Mouse (Mus musculus) spleen, postnatal 4 days (tissue): ENCODE results near the gene Hk3.

ENCODE experiments used
- DNase-seq, 2 experiments: peaks; one replicate each; pipeline ENCODE4 v3.0.0; 2022; ENCODE audit warnings: low spot score in 2 of 2

Gene Hk3

DNA sequence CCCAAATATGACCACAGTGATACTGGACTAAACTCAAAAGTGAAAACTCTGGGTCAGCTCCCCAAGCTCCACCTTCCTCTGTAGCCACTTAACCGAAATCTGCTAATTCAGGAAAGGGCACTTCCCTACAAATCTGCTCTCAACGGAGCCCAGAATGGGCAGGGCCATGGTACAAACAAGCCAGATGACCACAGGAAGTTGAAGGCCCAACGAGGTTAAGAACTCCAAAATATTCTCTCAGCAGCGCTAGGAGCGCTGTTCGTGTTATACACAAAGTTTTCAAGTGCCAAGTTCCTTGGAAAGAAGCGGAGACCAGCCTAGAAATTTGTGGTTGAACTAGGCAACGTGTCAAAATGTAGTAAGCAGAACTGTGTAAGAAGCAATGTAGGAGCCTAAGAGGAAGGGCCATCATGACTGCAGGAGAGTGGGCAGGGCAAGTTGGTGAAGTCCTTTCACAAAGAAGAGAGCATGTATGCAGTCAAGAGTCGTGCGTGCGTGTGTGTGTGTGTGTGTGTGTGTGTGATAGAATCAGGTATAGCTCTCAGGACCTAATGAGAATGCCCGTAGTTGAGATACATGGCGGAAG, at the start of gene Hk3:
Hk3 (minus strand) TSS at position 192 of the 586 bp plus-strand sequence.
- DNase-seq, result no peak

DNA sequence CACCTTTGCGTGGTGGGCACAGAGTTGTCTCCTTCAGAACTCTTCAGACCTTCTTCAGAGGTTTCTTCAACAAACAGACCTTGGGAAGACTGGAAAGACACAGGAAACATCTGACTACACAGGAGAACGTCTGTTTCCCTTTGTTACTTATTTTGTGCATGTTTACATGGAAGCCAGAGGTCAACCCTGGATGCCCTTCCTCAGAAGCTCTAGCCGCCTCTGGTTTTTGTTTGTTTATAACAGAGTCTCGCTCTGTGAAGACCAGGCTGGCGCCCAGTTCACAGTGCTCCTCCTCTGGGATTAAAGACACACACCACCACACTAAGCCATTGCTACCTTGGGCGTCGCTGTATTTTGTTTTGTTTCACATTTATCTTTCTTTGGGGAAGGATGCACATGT, 48.5 kb upstream of the Hk3 start:
- no peak for DNase-seq

DNA sequence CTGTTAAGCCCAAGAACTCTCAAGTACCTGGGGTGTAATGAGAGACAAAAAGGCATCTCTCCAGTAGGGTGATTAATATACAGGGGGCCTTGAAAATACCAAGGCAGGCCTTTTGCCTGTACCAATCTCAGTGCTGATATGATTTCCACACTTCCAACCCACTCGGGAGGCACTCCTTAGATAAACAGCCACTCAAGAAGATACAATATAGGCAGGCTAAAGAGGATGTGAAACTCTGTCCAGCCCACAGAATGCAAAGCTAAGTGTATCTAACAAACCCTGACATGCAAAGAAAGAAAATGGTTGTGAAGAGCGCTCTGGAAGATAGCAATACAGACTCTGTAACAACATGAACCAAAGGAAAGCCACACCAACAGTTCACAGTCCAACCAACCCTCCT, 42.1 kb upstream of the Hk3 start:
- no peak for DNase-seq

DNA sequence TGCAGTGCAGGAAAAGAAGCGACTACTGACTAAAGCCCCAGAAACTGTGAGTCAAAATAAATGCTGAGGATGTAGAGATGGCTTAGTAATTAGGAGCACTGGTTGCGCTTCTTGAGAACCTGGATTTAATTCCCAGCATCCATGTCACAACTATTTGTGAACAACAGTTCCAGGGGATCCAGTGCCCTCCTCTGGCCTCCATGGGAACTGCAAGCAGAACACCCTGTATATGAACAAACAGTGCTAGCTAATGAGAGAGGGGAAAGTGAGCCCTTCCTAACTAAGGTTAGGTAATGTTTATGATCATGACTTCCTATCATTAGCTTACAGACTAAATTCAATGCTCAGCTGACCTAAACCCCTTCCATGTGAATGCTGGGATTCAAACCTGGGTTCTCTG, 36.9 kb upstream of the Hk3 start:
- DNase-seq, result peak in 1 of 2 experiments; percentile 65

DNA sequence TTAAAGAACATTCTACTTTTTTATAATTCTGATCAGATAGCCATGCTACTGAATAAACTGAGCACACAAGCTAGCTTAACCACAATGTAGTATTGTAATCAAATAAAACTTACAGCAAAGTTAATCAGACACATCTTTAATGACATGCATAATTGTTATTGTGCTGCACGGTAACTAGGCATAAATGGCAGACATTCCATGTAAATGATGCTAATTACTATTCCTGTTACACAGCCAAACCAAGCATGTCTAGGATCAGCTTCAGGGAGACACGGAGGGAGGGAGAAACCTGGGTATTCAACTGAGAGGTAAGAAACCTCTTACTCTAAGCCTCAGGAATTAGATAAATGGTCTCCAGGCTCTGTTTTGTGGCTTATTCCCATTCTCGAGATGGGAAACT, 26.5 kb upstream of the Hk3 start:
- no peak for DNase-seq

DNA sequence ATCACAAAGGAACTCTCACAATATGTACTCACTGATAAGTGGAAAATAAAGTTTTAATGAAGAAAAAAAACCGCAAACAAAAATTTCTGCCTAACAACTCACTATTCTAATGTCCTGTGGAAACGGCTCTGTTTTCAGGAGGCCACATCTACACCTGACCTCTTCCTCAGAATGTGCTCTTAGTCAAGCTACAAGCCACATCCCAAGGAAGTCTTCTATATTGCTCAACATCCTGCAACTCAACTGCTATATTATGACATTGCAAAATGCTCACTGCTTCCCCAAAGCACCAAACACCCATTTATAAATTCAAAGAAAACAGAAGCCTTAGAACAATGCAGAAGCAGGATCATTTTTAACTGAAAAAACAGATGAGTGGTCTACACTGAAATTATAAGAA, 18.8 kb upstream of the Hk3 start:
- no peak for DNase-seq

DNA sequence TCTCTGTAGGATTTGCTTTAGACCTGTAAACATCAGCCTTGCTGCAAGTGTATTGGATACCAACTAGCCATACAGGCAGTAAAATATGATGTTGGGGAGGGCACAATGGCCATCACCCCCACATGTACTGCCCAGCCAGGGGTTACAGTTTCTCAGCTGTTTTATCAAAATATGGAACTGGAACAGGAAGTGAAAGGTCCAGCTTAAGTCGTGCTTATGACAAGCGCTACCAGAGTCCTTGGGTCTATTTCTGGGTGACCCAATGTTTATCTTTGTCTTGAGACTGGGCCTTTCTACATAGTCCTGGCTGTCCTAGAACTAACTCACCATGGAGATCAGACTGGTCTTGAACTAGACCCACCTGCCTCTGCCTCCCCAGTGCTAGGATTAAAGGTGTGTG, 3.0 kb upstream of the Hk3 start:
- no peak for DNase-seq

DNA sequence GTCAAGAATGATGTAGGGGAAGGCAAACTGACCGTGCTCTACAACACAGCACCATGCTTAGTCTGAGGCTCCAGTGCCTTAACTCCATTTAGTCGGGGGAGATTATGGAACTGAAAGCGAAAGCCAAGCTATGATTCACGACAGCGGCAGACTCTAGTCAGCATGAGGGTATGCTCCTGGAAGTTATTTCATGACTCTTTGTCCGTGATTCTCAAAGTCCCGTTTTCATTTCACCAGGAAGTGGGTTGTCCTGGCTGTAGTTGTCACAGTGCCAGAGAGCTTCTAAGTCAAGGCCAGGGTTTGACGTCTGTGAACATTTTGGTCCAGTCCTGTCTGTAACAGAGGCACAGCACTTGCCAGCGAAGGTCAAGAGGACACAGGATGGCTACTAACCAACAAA, 1.5 kb upstream of the Hk3 start:
- no peak for DNase-seq

DNA sequence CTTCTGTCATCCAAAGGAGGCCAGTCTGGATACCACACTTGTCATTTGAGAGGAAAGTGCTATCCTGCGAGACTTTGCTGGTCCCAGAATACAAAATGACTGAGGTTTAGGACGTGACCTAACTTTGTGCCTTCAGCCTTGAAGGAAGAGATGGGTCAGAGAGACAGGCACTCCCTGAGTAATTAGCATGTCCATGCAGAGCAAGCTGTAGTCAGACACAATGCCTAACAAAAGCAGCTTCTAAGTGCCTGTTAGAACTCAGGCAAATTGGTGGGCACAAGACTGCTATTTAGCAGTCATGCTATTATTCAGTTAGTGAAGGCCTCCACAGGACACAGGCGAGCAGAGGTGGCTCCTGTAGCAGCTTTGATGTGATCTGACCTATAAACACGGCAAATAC, 1.1 kb upstream of the Hk3 start:
- DNase-seq, result no peak

DNA sequence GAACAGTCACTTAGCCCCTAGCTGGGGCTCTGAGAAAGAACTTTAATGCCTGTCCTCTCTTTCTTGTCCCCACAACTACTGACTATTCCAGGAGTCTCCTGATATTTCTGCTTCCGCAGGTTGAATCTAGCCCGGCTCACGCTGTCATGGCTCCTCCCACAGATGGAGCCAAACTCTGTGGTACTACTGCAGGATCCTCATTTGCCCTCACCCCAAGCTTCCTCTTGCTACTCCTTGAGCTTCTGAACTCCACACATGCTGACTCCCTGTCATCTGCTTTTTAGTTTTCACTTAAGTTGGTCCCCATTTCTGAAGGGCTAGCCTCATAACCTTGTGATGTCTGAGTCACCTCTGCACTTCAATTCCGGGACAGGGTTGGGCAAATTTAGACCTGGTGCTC, 1.1 kb downstream of the Hk3 start:
- DNase-seq, result no peak

DNA sequence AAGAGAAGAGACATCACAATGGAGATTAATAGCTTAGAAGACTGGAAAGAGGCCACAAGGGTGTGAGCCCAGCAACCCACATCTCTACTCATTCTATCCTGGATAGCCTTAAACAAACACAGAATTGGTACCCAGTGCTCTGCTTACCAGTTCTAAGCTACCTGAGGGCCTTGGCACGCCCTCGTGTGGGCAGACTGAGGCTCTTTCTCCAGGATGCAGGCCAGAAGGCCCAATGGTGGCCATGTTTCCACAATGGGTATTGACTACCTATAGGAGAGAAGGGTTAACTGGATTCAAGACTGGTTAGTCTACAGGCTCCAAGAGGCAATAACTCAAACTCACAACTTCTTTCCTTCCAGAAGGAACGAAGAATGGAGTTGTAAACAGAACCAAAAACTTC, 2.0 kb downstream of the Hk3 start:
- DNase-seq, result no peak

DNA sequence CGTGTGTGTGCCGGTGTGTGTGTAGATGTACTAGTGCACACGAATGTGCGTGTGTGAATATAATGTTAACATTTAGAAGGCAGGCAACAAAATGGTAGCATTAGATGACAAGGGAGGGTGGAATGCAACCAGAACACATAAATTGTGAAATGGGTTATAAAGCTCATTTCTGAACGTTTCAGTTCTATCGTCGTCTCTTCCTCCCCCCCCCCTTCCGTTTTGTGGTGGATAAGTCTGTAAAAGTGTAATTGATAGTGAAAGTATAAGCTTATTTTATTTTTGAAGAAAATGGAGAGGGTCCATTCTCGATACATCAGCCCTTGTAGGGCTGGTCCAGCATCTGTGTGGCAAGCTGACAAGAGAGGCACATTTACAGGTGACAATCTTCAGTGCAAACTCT, 2.5 kb downstream of the Hk3 start:
- no peak for DNase-seq

DNA sequence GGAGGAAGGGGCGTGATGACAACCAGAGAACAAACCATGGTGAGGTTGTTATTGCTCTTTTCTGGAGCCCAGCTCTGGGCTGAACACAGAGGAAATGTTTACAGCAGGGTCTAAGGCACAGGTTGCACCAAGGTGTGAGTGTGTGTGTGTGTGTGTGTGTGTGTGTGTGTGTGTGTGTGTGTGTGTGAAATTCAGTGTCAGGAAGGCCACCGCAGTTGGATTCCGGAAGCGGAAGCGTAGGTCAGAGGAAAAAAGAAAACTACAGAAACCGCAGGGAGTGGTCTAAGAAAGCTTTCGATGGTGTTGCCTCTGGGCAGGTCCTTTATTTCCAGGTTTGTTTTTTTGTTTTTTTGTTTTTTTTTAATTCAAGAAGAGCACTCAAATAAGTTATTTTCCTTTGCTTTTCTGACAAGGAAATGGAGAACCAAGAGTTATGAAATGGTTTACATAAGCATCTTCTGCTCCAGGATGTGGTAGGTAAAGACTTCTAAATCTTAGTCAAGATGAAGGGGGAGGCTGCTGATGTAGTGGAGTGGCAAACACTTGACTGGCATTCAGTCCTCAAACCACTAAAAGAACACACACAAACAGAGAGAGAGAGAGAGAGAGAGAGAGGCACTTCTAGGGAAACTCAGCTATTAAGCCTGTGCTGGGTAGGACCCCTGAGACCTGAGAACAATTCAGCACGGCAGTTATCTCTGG, 3.1 kb downstream of the Hk3 start:
- DNase-seq, result no peak

DNA sequence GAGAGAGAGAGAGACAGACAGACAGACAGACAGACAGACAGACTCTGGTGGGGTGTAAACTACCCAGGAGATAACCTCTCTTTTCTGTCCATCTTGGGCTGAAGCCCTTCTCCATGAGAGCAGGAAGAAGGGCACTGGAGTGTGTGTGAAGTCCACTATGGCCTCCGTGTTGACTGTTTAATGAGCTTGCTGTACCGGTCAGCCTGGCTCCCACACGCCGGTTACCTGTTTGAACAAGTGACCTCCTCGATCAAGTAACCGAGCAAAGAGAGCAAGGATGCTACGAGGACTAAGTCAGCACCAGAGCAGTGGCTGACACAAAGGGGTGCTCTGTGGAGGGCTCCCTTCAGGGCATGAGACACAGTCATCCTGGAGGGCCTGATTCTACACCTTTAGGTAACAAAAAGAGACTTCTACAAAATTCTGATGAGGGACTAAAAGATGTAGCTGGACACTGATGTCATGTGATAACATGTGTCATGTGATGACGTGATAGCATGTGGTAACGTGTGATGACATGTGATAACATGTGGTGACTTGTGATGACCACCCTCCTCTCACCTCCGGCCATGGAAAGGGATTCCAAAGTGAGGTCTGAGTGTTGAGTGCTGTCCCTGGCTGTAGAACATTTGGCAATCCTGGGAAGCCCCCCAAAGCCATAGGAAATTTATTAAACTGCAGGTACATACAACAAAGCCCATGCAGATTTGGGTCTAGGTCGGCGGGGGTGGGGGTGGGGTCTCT, 3.9 kb downstream of the Hk3 start:
- no peak for DNase-seq

DNA sequence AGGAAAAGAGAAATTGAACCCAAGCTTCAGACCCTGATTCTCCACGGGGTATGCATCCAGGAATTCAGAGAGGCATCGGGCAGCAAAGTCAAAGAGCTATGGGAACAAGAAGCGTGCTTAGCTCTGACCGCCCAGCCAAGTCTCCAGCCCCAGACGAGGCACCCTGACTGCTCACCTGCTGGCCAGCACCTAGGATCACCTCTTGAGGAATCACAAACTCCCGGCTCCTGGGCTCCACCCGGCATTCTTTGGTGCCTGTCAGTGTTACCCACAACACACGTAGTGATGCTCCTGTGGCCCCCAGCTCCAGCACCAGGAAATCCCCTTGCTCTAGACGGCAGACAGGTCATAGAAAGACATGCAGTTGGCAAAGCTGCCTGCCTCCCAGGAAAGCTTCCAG, 6.7 kb downstream of the Hk3 start:
- DNase-seq, result no peak

DNA sequence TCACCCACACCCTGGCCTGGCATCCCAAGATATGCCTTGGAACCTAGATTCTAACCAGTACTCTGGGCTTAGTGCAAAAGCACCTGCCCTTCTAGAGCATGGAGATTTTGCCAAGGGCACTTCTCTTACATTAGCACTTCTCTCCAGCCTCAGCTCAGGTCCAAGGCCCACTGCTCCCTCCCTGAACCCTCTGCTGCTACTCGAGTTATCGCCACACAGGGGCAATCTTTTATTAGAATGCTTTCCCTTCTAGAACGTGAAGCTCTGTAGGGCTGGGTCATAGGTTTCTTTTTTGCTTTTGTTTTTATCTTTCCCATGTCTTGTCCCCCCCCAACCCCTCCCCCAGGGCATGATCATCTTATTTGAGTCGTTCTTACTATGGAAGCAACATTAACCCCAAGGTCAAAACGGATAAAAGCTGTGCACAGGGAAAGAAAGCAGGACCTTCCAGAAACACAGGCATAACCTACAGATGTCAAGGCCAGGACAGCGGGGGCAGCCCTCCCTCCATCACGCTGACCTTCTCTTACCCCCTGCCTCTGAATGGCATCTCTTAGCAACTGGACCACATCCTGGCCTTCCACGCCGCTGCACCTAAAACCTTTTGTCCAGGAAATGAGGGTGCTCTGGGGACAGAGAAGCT, 7.4 kb downstream of the Hk3 start:
- DNase-seq, result no peak

DNA sequence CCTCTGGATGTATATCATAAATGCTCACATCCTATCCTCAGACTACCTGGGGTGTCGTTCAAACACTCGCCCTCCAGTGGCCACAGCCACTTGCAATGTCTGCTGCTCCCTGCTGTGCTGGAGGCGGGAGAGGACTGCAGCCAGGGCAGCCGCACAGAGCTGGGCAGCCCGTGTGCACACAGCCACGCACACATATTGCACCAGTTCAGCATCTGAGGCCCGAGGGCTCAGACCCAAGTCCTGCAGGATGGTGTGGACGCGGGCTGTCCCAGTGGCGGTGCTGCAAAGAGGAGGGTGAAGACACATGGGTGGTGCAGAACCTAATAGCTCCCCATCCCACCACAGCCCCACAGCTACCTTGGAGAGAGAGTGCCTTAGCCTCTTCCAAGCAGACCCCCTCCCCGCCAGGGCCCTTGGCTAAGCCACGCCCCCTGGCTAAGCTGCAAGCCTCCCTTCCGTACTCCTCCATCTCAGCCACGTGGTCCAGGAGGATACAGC, 9.2 kb downstream of the Hk3 start:
- no peak for DNase-seq

DNA sequence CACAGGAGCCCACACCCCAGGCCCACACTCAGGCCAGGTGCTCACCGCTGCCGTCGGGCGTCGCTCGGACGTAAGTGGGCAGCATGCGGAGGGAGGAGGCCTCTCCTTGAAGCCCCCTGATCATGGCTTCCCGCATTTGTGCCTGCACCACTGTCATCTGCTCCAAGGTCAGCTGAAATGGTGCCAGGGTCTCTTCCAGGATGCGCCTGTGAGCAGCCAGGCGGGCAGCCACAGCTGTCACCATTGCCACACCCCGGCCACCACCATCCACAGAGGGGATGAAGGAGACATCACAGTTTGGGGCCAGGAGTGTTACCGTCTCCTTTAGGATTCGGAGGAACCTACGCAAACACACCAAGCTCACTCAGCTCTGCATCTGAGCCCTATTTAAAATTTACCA, 10.1 kb downstream of the Hk3 start:
- no peak for DNase-seq

DNA sequence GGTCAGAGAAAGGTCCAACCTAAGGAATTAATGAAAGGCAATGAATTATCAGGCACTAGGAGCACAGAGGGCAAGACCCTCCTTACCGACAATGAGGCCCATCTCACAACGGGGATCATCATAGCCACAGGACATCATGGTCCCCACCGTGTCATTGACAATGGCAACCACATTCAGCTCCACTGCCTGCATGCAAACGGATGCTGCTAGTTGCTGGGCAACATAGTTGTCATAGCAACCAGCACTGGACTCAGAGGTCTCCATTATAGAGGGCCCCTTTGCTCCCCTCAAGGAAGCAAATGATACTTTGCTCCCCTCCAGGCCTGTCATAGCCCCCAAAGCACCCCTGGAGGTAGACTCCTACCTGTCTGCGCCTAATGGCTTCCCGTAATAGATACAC, 12.6 kb downstream of the Hk3 start:
- no peak for DNase-seq

DNA sequence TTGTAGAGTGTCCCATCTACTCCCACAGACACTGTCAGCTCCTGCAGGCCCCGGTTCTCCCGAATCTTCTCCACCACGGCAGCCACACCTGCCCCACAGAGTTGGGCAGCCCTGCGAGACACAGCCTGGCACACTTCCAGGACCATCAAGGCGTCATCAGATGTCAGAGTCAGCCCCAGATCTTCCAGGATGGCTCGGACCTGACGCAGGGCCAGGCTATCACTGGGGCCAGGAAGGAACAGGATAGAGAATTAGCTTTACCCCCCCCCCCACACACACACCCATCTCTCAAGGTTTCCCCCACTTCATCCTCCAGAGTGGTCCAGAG, 14.8 kb downstream of the Hk3 start:
- no peak for DNase-seq

DNA sequence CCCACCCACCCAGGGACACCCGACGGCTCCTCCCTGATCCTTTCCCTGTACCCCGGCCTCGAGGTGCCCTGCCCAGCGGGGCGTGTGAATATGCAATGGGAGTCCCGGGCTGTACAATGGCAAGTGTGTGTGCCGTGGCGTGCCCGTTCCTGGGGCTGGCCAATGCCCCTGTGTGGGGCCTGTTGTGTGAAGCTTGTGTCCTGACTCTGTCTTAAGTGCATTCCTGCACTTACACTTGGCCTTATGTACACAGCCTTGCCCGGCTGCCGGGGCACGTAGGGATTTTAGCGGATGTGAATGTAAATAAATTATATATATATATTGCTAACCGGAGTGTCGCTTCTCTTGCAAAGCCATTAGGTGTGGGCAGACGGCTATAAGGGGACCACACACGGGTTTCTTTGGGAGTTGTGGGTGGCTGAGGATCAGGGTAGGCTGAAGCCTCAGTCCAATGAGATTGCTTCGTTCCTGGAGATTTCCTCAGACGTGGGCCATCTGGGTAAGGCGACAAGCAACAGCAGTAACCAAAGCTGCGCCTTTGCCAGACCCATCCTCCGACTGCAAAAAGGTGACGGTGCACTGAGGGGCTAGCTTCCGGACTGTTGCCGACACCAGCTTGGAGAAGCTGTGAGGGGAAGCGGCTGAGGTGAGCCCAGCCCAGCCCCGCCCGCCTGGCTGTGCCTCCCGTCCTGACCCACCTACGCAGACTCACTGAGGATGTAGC, 15.3 kb downstream of the Hk3 start:
- no peak for DNase-seq

DNA sequence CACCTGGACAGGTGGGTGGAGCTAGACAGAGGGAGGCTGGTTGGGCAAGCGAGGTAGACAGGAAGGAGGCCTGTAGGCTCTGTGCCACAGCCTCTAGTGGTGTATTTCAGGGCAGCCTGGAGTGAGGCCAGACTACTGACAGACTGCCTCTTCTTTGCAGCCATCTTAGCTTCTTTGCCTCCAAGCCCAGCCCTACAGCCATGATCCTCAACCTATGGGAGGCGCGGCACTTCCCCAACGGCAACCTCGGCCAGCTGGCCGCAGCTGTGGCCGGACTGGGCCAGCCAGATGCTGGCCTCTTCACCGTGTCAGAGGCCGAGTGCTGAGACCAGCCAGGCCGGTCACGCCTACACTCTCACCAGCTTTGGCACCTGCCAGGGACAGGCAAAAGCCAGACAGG, 16.5 kb downstream of the Hk3 start:
- DNase-seq, result no peak
